In genomic region chr3:57735511-57736370, GRCm38 (mm10) we compare ENCODE assay signal across 8 mouse cellular contexts. TPM values are rescaled to one million over a fixed set of nuclear protein-coding genes. Genes with fewer than 3 reads are reported as not detected.
DNase-seq lines count a peak whose midpoint lies in the region; ATAC-seq lines count a peak whose summit lies in the region.

Gene Rnf13, plus strand, starts transcription at chr3:57736062.

- H3K9ac ChIP-seq in forebrain, embryonic 14.5 days (ENCODE audit: low read length), result peak within 1 kb of the TSS; percentile 84
- H3K9ac ChIP-seq in neural tube, embryonic 15.5 days (replicated peaks), result peak within 1 kb of the TSS; percentile 77

- H3K4me3 ChIP-seq in forebrain, embryonic 14.5 days (ENCODE audit: low read depth, low read length), result peak within 1 kb of the TSS; percentile 81
- peak within 1 kb of the TSS; percentile 94 for H3K4me3 ChIP-seq in neural tube, embryonic 15.5 days (replicated peaks)

- peaks cover 3% of the 10 kb centered on the region; the same call in 1 of the 2 replicates for H3K4me1 ChIP-seq in forebrain, embryonic 14.5 days (ENCODE audit: control insufficient read depth, insufficient read depth, low read length)
- peaks cover 16% of the 10 kb centered on the region for H3K4me1 ChIP-seq in neural tube, embryonic 15.5 days

- H3K36me3 ChIP-seq in forebrain, embryonic 14.5 days (ENCODE audit: control insufficient read depth, insufficient read depth, low read length), result no peaks in the 10 kb centered on the region
- no peaks in the 10 kb centered on the region for H3K36me3 ChIP-seq in neural tube, embryonic 15.5 days

- intact Hi-C loops in heart, postnatal 14 days (cut with DNase I), result loop anchor here (2.0 kb wide), 1 partner anchor 69 kb away; no protein-coding TSS in a partner anchor

- H3K4me2 ChIP-seq in forebrain, embryonic 14.5 days (ENCODE audit: low read length), result peak within 1 kb of the TSS; percentile 77
- H3K4me2 ChIP-seq in neural tube, embryonic 15.5 days, result peak within 1 kb of the TSS; percentile 75

- no peaks in the 10 kb centered on the region for H3K9me3 ChIP-seq in forebrain, embryonic 14.5 days (replicated peaks; ENCODE audit: control insufficient read depth, low read length)
- H3K9me3 ChIP-seq in neural tube, embryonic 15.5 days (replicated peaks), result no peaks in the 10 kb centered on the region

- H3K27me3 ChIP-seq in forebrain, embryonic 14.5 days (replicated peaks; ENCODE audit: control insufficient read depth, insufficient read depth, low read length), result no peaks in the 10 kb centered on the region
- no peaks in the 10 kb centered on the region for H3K27me3 ChIP-seq in neural tube, embryonic 15.5 days (replicated peaks)

- peak within 1 kb of the TSS; percentile 90 for H3K27ac ChIP-seq in forebrain, embryonic 14.5 days (ENCODE audit: low read depth, low read length)
- H3K27ac ChIP-seq in neural tube, embryonic 15.5 days (replicated peaks), result peak within 1 kb of the TSS; percentile 96

- WGBS in forebrain, embryonic 14.5 days, result under 1% methylated on average over 59 of the region's 59 CpGs
- under 1% methylated on average over 59 of the region's 59 CpGs for WGBS in neural tube, embryonic 15.5 days

- ATAC-seq in forebrain, embryonic 14.5 days, result peak; percentile 100
- peak; percentile 100 for ATAC-seq in neural tube, embryonic 15.5 days (ENCODE audit: low FRiP score)

- DNase-seq in ES-CJ7 (ENCODE audit: low read depth, low spot score), result peak; percentile 97
- peak; percentile 95 for DNase-seq in cerebellum, adult 11 months
- DNase-seq in forebrain, embryonic 14.5 days (ENCODE audit: low spot score), result peak; percentile 98
- peak; percentile 96 to 97 for DNase-seq in heart, postnatal 14 days
- peak; percentile 98 for DNase-seq in layer of hippocampus, adult 11-12 months (ENCODE audit: low spot score)
- peak; percentile 98 for DNase-seq in lung, adult 18-20 months
- DNase-seq in testis, postnatal 14 days (ENCODE audit: low spot score), result peak; percentile 96

RNA-seq across cellular contexts. Expression of gene Rnf13, which starts in this region (rescaled TPM):
- polyA plus RNA-seq in forebrain, embryonic 14.5 days (2014; fragmentation: Nextera tagmentation; extraction: Ambion mirVana), result 88.0 and 88.6 TPM in 2 replicates
- total RNA-seq in heart, postnatal 14 days (2021), result 10 to 100 TPM; 52.2 to 55.5 TPM
- 87.3 and 91.4 TPM in 2 replicates for polyA plus RNA-seq in neural tube, embryonic 15.5 days (2015; fragmentation: Nextera tagmentation; extraction: Ambion mirVana)

Comparison
In these comparisons a context has a peak if more than half of its experiments do, and no peak if none do; other contexts are left out.
1. Peak in every context shown above with its lines: DNase-seq, ATAC-seq, H3K4me3 ChIP-seq and H3K27ac ChIP-seq.